Mouse (Mus musculus) kidney, adult 11 months (tissue): ENCODE measurements around the gene Rapgef1.

Experiments
- DNase-seq: peaks from one replicate; pipeline ENCODE4 v3.0.0; 2022

The Rapgef1 gene

GRCm38 (mm10) chr2:29619484-29620300, at the start of gene Rapgef1:
TSS of gene Rapgef1 (plus strand) at chr2:29619720.
- DNase-seq = peak; percentile 61

DNA sequence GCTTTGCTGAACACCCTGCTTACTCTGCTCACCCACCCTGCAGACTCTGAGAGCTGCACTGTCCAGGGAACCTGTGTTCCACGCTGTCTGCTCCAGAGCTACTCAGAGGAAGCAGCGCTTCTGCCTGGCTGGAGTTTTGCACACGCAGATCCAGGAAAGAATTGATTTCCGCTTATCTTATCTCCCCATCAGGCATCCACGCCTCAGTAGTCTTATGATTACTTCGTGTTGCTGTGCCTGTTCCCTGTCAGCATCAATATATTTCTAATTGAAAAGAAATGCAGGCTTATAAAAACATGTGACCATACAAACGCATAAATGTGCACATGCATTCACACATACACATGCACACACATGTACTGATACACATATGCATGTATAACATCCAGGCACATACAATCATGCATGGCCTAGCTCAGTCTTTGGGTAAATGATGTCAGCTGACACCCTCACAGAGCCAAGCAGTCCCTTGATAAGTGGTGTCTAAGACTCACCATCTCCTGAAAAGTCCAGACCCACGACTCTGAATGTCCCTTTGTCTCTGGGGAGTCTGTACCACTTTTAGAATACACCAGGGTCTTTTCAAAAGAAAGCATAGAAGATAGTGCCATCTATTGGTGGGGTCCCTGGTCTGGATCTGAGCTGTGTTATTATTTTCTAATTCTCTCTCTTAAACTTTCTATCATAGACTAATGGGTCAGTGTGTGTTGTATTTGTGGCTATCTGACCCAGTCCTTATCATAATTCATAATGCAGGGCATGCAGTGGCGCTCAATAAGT, 47.4 kb upstream of the Rapgef1 start:
- no peak for DNase-seq

GRCm38 (mm10) chr2:29572811-29573427, 46.6 kb upstream of the Rapgef1 start:
- no peak for DNase-seq

- no peak for DNase-seq
These were observed 45.9 kb upstream of the Rapgef1 start for GRCm38 (mm10) chr2:29573591-29573990.

DNA sequence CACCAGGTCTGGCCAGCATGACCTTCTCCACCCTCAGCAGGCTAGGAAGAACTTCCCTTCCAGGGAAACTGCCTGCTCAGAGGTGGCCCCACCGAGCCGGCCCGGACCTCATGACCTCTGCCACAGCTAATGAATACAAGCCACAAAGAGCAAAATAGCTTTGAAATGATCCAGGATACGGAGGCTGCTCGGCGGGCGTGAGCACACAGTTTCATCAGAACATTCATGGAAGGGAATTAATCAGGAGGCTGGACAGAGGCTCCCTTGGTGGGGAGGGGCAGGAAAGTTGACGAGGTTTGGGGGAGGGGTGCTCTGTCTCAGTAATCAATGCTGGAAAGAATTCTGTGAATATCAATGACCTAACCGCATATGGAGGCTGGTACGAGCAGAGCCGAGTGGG, 45.3 kb upstream of the Rapgef1 start:
- DNase-seq = no peak

DNA sequence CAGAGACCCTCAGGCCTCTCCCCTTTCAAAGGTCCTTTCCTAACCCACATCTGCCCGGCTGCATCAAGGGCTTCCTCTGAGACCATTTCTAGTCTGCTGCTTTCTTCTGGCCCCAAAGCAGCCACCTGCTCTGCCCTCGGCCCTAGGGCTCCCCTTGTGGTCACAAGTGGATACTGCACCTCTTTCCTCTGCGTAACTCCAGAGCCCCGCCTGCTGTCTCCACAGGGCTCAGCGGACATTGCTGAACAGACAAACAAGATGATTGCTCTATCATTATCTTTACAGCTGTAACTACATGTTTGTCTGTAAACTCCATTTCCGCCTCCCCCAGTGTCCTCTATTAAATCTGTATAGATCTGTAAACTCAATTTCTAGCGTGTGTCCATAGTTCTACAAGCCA, 37.1 kb upstream of the Rapgef1 start:
- DNase-seq = peak; percentile 47

- no peak for DNase-seq
These were observed 33.4 kb upstream of the Rapgef1 start for GRCm38 (mm10) chr2:29586017-29586702.

DNA sequence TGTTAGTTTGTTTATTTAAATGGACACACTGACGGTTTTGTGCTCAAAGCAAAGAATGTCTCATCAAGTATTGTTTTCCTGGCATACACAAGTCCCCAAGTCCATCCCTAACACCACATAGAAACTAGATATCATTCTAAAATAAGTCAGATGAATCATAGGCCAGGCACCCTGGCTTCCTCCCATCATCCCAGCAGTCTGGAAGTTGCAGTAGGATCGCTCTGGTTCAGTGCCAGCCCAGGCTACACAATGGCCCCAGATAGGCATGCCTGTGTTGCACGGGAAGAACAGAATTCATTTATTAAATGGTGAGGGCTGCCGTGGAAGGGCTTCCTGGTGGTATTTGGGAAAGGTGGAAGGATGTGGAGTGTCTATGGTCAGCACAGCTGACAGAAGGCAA, 31.5 kb upstream of the Rapgef1 start:
- no peak for DNase-seq

DNA sequence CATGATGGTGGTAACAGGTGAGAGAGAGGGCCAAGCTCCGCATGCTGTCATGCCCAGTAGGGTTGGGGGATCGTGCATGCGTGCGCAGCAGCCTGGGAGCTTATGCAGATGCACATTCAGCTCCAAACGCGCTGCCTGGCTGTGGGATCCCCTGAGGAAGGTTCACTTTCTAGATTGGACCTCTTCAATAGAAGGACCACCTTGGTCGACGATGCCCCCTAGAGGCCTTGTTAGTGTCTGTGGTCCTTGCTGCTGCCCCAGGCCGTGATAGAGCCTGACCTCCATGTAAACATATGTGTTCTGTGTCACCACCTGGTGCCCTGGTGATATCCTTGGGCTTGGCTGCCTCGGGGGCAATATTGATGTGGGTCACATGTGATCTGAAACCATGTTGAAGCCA, 30.3 kb upstream of the Rapgef1 start:
- no peak for DNase-seq

DNA sequence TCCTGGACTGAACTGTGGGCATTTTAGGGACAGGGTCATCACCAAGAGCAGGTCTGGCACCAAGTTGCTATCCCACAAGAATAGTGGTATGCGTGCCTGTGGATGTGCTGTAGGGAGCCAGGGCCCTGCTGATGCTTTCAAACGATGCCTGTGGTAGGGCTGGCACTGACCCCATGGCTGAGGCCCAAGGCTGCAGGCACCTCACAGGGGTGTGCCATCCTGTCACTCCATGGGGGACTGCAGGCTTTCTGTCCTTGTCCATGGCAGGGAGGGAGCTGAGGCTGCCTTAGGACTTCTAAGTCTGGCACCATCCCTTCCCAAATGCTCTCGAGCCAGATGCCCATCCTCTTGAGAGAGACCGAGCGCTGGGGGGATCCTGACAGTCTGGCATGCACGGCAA, 27.9 kb upstream of the Rapgef1 start:
- no peak for DNase-seq

DNA sequence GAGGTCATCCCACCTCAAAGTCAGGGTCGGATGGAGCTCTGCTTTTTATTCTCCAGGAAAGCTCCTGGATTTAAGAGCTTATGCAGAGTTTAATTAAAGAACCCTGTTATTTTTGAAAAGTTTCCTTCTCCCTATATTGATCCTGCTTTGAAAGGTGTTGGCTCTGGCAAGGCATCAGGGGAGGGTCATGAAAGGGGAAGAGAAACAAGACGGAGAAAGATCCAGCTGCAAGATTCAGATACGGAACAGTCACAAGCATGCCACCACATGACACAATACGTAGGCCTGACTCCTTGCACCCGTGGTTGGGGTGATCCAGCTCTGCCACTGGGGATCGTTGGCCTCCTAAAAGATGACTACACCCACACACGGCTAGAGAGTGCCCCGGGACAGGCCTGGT, 27.0 kb upstream of the Rapgef1 start:
- DNase-seq = no peak

DNA sequence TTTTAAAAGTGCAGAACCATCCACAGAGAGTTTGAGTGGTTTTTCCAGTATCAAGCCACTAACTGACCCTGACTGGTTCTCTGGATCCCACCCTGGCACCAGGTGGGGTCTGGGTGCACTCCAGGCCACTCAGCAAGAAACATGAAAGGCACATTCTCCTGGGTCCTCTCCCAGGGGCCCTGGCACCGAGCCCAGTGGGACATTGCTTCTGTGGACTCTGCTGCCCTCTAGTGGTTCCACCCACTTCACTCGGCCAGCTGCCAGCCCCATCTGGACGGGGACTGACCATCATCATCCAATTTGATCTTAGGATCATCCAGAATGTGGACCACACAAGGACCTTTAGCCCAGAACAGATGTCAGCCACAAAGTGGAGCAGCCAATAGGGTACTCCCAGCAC, 15.6 kb upstream of the Rapgef1 start:
- peak; percentile 51 for DNase-seq

DNA sequence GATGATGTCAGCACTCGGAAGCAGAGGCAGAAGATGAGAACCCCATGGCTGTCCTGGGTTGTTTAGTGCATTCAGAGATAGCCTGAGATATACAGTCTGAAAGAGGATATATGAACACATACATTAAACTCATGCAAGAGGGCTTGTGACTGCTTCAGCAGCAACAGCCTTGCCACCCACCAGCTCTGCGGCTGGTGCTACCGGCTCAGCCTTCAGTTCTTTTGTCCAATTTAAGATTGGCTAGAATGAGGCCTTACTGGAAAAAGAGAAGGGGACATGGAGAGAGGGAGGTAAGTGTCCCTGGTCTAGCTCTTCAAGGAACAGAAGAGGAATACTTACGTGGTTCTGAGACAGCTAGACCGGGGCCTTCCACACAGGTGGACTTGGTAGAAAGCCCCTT, 13.9 kb upstream of the Rapgef1 start:
- DNase-seq = no peak

DNA sequence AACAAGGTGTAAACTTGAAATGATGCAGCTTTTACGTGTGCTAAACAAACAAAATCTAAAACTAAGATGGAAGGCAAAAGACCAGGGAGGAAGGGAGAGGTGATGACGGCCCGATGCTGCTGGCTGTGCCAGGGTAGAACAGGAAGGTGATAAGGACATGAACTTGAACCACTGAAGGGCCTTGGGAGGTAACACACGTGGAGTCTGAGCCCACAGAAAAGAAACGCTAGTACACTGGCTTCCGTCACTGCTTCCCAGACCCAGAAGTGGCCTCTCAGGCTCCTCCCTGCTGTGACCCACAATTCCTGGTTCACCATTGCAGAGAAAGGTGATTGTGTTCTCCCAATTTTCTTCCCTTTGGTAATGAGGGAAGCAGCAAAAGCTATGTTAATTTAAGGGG, 13.1 kb upstream of the Rapgef1 start:
- no peak for DNase-seq

DNA sequence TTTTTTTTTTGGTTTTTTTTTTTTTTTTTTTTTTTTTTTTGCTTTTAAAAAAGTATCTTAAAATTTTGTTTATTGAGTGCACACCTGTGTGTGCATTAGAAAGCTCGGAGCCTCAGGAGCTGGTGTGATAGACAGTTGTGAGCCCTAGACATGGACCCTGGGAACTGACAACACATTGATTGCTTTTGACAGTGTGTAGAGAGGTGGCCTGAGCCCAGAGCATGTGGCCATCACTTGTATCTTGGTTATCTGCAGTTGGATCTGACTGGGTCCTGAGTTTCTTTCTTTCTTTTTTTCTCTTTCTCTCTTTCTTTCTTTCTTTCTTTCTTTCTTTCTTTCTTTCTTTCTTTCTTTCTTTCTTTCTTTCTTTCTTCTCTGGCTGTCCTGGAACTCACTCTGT, 2.2 kb upstream of the Rapgef1 start:
- no peak for DNase-seq

- DNase-seq = no peak
These were observed 515 bp upstream of the Rapgef1 start for GRCm38 (mm10) chr2:29618926-29619483.

GRCm38 (mm10) chr2:29620301-29620827, 844 bp downstream of the Rapgef1 start:
- DNase-seq = no peak

GRCm38 (mm10) chr2:29621163-29621562, 1.6 kb downstream of the Rapgef1 start:
- DNase-seq = no peak

- no peak for DNase-seq
These were observed 2.1 kb downstream of the Rapgef1 start for GRCm38 (mm10) chr2:29621636-29622035.

GRCm38 (mm10) chr2:29622126-29623005, 2.8 kb downstream of the Rapgef1 start:
- no peak for DNase-seq

- DNase-seq = no peak
These were observed 3.9 kb downstream of the Rapgef1 start for GRCm38 (mm10) chr2:29623247-29624090.
